Mouse (Mus musculus) erythroblast, embryonic 14.5 days (primary cell): Measurements from ENCODE around the gene Ppp1r16b.

Source experiments
- GATA1 ChIP-seq: IDR thresholded peaks from 2 replicates; pipeline ENCODE4 v1.6.1; 2012; ENCODE audit warnings: low read length, inconsistent platforms, mixed read lengths
- TAL1 ChIP-seq: IDR thresholded peaks from 3 replicates; pipeline ENCODE4 v1.6.1; 2012; ENCODE audit warnings: low read length, inconsistent platforms, mixed read lengths

GRCm38 (mm10) chr2:158684247-158684843 lies 19.1 kb downstream of the Ppp1r16b start:
- TF ChIP-seq GATA1 (no peak), TAL1 (no peak)
